Mouse (Mus musculus): ENCODE results near the gene Zfp870.

Zfp870 gene

DNA sequence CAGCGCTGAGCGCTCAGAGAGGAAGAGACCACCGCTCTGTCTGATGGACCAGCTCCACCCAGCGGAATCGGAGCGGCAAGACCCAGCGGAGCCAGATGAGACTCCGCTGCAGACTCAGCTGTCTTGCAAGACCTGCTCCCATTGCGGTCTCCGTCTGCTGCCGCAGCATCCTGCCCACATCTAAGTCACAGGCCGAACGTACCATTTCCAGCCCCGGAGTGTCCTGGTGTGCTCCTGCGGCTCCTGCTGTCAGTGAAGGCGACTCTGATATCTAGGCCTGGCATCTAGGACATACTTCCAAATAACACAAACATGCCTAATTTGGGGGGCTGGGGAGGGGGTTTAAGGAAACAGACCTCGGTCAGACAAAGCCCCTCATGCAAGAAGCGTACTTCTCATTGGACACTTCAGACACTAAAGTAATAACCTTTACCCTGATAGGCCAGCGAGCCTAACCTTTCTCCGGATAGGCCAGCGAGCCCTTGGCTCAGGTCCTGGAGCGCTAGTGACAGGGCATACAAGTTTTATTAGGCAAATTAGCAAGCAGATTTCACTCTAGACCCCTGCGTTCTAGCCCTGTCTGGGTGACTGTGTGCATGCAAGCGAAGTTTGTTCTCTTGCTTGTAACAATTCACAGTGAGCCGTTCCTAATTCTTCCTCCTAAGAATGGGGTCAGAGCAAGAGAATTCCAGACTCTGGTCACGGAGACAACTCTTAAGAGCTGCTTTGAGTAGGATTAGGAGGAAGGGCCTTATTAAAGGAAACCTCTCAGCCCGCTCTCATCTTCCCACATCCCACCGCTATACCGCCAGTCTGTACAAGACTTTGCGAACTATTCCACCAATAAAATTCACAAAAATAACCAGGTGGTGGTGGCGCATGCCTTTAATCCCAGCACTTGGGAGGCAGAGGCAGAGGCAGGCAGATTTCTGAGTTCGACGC lies at the start of gene Zfp870:
Zfp870 (minus strand) TSS at position 404 of the 942 bp plus-strand sequence.
- peak; percentile 61 for DNase-seq (ENCODE audit: extremely low read depth, low read depth, low spot score)

DNA sequence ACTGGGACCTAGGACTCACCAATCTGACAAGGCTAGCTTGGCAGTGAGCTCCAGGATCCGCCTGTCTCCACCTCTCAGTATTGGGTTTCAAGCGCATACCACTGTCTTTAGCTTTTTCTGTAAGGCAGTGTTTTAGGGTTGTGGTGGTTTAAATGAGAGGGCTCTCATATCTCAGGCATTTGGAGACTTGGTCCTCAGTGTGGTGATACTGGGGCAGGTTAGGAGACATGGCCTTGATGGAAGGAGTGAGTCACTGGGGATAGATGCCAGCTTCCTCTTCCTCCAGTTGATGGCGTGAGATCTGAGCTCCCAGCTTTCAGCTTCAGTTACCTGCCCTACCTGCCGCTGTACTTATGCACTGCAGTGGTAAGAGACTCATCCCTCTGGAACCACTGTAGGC lies 48.4 kb upstream of the Zfp870 start:
- DNase-seq (ENCODE audit: extremely low read depth, low read depth, low spot score), result no peak

DNA sequence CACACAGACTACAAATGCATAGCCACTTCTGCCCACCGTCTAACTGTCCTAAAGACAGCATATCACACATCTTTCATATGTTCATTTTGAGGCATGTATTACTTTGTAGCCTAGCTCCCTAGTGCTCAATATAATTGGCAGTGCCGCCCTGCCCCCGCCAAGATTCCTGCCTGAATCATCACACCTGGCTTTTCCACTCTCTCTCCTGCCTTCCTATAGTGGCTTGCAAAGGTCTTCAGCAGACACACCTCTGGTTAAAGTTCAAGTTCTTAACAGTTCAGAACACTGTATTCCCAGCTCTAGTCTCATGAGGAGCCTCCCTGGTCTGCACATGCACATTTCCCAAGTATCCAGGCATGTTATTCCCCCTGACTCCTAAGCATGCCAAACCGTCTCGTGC lies 36.4 kb upstream of the Zfp870 start:
- DNase-seq (ENCODE audit: extremely low read depth, low read depth, low spot score), result no peak

DNA sequence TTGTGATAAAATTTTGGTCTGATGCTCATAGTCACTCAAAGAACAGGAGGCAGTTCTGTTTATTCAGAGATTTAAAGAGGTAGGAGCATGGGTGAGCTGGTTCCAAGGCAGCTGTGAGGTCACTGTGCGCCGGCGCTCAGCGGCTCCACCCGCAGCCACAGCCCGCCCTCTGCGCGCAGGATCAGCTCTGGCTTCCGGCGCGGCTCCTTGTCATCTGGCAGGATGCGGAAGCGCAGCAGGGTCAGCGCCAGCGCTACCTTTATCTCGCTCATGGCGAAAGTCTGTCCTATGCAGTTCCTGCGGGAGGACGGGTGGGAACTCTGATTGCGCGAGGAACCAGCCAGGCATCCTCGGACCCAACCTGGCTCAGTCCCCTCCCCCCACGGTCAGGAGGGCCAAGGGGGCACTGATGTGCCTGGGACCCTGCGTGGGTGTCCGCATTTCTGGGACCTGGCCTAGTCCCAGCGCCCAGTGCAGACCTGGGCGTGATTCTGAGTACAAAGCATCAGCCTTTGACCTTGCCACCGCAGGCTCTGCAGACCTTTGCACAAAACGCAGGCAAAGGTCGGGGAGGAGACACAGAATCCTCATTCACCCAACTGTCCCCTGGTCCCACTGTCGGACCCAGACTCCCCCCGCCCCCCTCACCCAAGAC lies 33.3 kb upstream of the Zfp870 start:
- DNase-seq (ENCODE audit: extremely low read depth, low read depth, low spot score), result no peak

DNA sequence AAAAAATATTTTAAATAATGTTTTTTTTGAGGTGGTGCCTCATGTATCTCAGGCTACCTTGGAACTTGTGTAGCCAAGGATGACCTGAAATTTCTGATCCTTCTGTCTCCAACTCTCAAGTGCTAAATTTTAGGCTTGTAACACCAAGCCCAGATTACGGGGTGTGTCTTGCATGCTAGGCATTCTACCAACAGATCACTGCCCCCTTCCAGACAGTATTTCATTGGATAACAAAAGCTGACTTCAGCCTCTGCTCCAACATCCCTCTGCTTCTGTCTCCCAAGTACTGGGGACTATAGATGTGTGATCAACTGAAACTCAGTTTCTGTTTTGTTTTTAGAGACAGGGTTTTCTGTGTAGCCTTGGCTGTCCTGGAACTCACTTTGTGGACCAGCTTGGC lies 32.2 kb upstream of the Zfp870 start:
- DNase-seq (ENCODE audit: extremely low read depth, low read depth, low spot score), result no peak

DNA sequence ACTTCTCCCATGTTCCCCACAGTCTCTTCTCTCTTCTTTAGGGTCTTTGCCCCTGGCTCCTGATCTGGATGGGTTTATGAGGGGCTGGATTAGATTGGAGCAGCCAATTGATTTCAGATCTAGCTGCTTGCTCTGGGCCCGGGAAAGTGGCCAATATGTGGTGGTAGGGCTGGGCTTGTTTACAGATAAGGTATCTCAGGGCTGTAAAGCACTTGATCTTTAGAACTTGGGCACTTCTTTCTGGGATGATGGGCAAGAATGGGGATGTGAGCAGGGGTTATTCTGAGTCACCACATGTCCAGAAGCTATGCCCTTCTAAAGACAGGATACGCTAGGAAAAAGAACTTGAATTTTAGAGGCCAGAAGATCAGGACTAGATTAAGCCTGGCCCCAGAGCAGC lies 27.7 kb upstream of the Zfp870 start:
- no peak for DNase-seq (ENCODE audit: extremely low read depth, low read depth, low spot score)

DNA sequence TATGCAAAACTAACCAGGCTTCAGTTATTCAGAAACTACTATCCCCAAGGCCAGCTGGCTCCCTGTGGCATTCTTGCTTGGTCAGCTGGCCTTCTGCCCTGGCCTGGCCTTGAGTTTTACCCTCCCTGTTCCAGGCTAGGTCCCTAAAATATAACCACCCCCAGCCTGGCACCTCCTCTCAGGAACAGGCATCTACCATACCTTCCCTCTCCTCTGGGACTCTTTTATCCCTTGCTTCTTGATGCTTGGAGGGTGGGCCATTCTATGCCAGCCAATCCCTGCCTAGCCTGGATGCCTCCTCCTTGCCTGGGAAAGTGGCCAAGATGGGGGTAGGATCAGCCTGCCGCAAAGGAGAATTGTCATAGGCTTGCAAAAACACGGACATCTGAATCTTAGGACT lies 25.7 kb upstream of the Zfp870 start, which contains the start of gene Cyp4f14:
Cyp4f14 (minus strand) TSS at position 212 of the 400 bp plus-strand sequence.
- no peak for DNase-seq (ENCODE audit: extremely low read depth, low read depth, low spot score)

DNA sequence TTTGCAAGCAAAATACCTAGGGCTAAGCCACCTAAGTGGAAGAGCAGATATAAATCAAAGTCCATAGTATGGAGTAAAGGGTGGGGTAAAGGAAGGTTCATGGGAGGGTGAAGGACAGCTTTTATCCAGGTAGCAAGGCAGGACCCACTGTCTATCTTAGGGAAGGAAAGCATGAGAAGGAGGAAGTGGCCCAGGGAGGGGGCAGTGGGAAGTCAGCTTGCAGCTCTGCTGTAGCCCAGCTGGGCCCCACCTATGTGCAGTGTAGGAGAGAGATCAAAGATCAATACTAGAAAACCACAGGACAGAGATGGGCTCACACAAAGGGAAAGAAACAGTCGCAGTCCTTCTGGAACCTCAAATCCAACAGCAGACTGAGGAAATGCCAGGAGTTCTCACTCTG lies 24.6 kb upstream of the Zfp870 start:
- DNase-seq (ENCODE audit: extremely low read depth, low read depth, low spot score), result no peak

DNA sequence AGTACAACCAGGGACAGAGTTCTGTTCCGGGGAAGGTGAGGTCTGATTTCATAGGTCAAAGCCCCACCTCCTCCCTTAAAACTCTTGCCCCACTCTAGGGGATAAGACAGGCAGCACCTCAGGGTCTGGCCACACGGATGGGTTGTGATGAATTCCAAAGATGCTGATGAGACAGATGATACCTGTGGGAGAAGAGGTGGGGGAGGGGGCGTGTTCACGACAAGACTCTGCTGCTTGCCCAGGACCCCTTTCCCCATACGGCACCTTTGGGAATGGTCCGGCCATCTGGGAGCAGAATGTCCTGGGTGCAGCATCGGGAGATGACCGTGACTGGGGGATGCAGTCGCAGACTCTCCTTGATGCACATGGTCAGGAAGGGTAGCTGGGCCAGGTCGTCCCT lies 14.7 kb upstream of the Zfp870 start:
- no peak for DNase-seq (ENCODE audit: extremely low read depth, low read depth, low spot score)

DNA sequence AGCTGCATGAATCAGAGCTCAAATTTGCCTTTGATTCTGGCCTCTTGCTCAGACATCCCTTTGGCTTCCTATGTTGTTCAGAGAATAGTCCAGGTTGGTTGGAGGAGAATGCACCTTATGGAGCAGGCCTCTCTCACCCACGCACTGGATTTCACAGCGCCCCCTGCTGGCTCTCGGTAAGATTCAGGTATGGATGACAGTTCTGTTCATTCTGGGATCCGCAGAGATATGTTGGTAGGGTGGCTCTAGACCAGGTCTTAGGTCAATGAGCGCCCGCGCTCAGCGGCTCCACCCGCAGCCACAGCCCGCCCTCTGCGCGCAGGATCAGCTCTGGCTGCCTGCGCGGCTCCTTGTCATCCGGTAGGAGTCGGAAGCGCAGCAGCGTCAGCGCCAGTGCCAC lies 13.8 kb upstream of the Zfp870 start:
- no peak for DNase-seq (ENCODE audit: extremely low read depth, low read depth, low spot score)

DNA sequence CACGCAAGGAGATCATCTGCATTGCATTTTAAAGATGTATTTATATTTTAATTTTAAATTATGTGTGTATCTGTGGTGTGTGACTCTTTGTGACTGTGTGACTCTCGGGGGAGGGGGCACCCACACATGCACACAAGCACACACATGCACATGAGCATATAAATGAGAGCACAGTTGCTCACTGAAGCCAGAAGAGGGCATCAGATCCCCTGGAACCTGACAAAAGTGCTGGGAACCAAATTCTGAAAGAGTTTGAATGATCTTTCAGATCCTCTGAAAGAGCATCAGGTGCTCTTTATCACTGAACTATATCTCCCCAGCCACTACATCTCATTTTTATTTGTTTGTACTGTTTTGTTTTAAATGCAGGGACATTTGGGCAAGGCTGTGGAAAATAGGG lies 13.0 kb upstream of the Zfp870 start:
- no peak for DNase-seq (ENCODE audit: extremely low read depth, low read depth, low spot score)

DNA sequence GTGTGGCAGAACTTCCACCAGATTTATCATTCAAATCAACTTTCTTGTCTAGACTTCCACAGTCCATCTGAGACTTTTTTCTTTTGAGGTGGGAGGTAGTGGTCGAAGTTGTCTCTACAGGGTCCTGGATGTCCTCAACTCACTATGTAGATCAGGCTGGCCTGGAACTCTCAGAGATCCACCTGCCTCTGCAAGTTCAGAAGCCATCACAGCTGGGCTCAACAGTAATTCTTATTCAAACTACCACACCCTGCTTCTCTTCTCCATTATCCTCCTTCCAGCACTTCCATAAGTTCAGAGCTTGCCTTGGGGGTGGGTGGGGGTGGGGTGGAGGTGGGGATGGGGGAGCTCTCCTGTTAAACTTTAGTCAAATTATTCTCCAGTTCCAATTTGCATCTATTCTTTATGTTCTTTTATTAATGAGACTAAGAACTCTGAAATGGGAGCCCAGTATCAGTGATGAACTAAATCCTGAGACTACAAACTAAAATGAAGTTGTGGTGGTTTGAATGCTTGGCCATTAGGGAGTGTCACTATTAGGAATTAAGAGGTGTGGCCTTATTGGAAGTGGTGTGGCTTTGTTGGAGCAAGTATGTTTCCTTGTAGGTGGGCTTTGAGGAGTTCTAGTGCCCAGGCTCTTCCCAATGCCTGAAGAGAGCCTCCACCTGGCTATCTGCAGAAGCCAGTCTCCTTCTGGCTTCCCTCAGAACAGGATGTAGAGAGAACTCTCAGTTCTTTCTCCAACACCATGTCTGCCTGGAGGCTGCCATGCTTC lies 10.5 kb upstream of the Zfp870 start:
- no peak for DNase-seq (ENCODE audit: extremely low read depth, low read depth, low spot score)

DNA sequence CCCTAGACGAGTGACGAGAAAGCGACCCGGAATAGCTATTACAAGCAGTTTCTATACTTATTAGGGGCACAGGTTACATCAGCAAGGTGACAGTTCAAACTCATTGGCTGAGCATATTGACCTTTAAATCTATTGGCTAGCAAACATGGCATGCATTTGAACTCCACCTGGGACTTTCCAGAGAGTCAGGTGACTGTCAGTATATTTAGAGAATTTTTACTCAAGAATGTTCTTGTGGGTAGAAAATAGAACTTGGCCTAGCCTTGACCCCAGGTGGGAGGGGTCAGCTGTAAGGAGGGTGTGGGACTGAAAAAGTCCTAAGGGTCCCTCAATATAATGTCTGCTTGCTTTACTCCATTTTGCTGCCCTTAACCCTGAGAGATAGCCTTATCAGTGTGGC lies 4.0 kb upstream of the Zfp870 start:
- no peak for DNase-seq (ENCODE audit: extremely low read depth, low read depth, low spot score)

DNA sequence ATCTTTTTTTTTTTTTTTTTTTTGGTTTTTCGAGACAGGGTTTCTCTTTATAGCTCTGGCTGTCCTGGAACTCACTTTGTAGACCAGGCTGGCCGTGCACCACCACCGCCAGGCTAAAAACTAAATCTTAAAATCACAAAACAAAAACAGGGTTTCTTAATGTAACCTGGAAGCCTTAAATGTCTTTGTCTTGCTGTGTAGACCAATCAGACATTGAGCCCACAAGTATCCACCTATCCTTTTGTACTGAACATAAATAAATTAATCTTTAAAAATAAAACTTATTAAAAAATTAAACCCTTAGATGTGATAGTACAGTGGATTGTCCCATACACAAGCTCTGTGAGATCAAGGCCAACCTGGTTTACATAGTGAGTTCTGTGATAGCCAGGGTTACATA lies 2.5 kb upstream of the Zfp870 start:
- DNase-seq (ENCODE audit: extremely low read depth, low read depth, low spot score), result no peak

DNA sequence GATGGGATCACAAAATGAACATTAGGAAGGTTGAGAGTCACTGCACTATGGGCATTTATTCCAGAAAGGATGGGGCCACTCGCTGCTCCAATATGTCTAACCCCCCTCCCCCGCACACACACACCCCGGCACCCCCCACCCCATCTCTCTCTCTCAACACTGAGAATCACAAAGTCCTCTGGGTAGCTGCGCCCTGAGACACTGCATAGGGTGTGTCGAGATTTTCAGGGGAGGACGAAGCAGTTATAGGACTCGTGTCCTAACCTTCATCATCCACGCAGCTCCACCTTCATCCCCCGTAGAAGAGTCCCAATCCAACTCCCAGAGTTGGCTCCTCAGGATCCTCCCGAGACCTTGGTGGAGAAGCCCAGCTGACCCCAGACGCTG lies 597 bp downstream of the Zfp870 start:
- no peak for DNase-seq (ENCODE audit: extremely low read depth, low read depth, low spot score)

DNA sequence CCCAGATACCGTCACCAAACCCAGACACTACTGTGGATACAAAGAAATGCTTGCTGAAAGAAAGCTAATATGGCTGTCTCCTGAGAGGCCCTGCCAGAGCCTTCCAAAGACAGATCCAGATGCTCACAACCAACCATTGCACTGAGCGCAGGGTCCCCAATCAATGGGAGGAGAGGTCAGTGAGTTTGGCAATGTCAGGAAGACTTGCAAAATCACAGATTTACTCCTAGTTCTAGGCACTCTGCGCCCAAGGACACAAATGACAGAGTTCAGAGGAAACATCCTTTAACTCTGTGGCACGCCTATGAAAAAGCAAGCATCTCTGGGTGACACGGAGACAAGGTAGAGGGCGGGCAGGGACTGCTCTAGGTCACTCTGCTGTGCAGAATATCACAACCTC lies 1.8 kb downstream of the Zfp870 start:
- no peak for DNase-seq (ENCODE audit: extremely low read depth, low read depth, low spot score)

DNA sequence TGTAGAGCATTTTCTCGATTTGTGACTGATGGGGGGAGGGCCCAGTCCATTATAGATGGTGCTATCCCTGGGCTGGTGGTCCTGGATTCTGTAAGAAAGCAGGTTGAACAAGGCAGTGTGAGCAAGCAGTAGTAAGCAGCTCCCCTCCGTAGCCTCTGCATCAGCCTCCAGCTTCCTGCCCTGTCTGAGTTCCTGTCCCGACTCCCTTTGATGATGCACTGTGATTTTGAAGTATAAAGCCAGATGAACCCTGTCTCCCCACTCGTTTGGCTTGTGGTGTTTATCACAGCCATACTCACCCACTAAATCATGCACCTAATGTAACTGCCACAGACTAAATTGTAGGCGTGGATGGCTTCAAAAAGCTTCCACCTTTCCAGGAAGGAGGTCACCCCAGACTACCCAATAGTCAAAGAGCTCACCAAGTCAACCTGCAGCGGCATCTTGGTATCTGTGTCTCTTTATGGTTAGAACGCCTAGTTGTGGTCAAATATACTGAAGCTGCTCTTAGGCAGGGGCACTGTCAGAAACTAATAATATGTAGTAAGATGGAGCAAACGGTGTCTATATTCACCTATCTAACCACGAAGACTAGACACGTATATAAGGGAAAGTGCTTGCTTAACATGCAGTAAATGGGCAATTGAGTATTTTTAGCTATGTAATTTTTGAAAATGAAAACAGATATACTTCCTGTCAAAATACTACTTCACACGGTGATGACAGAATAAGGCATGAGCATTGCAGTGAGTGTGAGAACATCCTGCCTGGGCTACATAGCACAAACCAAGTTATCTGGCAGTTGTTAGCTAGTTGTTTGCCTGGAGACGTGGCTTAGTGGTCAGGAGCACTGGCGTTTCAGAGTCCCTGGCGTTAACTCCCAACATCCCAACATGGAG lies 10.9 kb downstream of the Zfp870 start:
- DNase-seq (ENCODE audit: extremely low read depth, low read depth, low spot score), result no peak

DNA sequence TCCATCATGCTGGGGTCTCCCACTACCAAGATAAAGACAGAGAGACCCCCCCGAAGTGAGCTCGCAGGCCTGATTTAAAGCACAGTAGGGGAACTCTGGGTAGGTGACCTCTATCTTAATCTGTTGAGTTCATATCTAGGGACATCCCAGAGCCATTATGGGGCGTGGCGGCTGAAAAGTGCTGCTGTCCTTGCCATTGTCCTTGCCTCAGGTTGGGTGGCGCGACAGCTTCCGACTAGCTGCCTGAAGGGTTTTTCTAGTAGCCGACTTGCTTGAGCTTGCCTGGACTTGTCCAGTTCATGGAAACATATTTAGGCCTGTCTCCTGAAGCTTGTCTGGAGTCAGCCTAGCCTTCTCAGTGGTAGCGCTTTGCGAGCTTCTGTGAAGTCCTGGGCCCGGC lies 12.7 kb downstream of the Zfp870 start:
- no peak for DNase-seq (ENCODE audit: extremely low read depth, low read depth, low spot score)

DNA sequence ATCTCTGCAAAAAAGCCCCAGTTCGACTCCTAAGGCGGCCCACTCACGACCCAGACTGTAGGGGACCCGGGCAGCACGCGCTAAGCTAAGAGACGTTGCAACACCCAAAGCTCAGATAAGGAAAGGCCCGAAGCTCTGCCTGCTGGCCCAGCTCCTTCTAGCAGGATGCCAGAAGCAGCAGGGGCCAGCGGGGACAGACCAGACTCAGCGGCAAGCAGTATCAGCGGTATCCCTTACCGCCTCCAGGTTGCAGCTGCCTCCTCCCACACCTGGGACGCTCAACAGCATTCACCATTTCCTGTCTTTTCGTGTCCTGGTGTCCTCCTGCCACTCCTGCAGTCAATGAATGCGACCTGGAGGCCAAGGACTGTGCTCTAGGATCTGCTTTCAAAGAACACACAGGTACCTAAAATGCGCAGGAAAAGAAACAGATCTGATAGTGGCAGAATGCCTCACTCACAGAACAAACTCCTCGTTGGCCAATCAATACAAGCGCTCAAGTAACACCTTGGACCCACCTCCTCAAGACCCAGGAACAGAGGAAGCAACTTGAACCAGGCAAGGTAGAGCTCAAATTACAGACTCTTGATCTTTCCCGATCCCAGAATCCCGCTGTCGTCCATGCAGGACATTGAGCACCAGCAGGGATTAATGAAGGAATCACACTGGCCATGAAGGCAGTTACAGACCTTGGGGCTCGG lies 13.8 kb downstream of the Zfp870 start:
- no peak for DNase-seq (ENCODE audit: extremely low read depth, low read depth, low spot score)

DNA sequence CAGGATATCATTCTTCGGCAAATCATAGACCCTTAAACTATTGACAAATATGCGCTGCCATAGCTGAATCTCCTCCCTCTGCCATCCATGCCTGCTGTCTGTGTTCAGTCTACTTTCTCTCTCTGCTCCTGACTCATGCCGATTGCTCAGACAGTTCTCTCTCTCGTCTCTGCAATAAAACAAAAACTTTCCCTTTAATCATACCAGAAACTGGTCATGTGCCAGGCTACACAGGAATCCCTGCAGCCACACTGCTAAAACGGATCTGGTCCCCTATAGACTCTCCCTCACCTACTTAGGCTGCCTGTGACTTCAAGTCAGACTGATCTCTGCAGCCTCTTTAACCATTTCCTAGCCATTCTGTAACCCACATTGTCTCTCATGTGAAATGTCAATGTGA lies 18.7 kb downstream of the Zfp870 start:
- DNase-seq (ENCODE audit: extremely low read depth, low read depth, low spot score), result no peak
